Mouse (Mus musculus): Measurements from ENCODE around the gene Erich4. TPM values are rescaled to one million over a fixed set of nuclear protein-coding genes. Genes with fewer than 3 reads are reported as not detected.
"Not testable (repeated sequence)": the region's sequence is repeated elsewhere in the genome, so short reads cannot be mapped to it uniquely, and the experiment has no call there.

Erich4 gene
- total RNA-seq, 1 experiment from 2014 or later, result not detected

GRCm38 (mm10) chr7:25576793-25577437, 38.8 kb downstream of the Erich4 start:
- not testable (repeated sequence) for DNase-seq

DNA sequence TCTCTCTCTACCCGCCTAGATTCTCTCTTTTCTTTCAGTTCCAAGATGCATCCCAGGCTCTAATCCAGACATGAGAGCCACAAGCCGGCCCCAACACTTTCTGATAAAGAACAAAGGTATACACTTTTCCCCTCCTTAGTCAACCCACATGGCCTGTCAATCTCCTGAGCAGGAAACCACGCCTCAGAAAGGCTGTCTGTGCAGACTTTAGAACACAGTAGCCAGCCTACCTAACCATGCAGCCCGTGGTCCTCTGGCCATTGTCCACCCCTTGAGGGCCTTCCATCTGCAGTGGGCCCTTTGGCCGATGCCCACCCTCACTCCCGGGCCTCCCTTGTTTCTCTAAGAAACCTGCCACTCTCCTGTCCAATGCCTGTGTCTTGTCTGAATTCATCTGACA, 39.4 kb downstream of the Erich4 start:
- DNase-seq, result not testable (repeated sequence)

DNA sequence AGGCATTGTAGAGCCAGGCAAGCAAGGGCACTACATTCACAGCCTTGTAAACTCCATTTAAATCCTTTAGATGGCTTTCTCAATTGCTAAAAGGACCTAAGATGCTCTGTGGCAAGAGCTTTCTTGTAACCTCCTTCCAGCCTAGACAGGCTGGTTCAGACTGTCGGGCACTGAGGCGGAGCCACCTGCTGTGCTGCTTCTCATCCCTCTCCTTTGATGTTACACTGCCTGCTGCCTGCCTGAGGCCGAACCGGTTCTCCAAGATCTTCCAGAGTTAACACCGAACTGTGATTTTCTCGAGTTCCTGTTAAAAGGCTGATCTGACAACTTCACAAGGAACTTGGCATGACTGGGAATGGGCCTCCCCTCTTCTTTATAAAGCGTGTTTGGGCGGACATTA, 39.8 kb downstream of the Erich4 start:
- DNase-seq, result no peak

GRCm38 (mm10) chr7:25575105-25575504, 40.6 kb downstream of the Erich4 start:
- DNase-seq, result no peak

GRCm38 (mm10) chr7:25573806-25574205, 41.9 kb downstream of the Erich4 start:
- not testable (repeated sequence) for DNase-seq

- DNase-seq, result no peak
Observed at GRCm38 (mm10) chr7:25568721-25569120, 47.0 kb downstream of the Erich4 start.

Other genes with a start within 250 kb of the Erich4 start
- not detected in 2 replicates for gene Cnfn, start 246.2 kb downstream of the Erich4 start, total RNA-seq (2021)
- gene Lipe, start 217.2 kb downstream of the Erich4 start, total RNA-seq (2021), result 400 and 439 TPM in 2 replicates
- gene Cxcl17, start 203.0 kb downstream of the Erich4 start, total RNA-seq (2021), result 0.53 TPM in 1 of 2 replicates, not detected in the other
- 16.1 and 21.2 TPM in 2 replicates for gene Ceacam1, start 138.3 kb downstream of the Erich4 start, total RNA-seq (2021)
- 1.8 and 5.6 TPM in 2 replicates for gene Ceacam2, start 76.0 kb downstream of the Erich4 start, total RNA-seq (2021)
- gene Dmac2, start 3.5 kb upstream of the Erich4 start, total RNA-seq (2021), result 37.4 and 43.7 TPM in 2 replicates
- 3.6 and 6.2 TPM in 2 replicates for gene B3gnt8, start 10.8 kb upstream of the Erich4 start, total RNA-seq (2021)
- gene Bckdha, start 43.1 kb upstream of the Erich4 start, total RNA-seq (2021), result 255 and 258 TPM in 2 replicates
- 43.3 and 53.2 TPM in 2 replicates for gene Exosc5, start 43.3 kb upstream of the Erich4 start, total RNA-seq (2021)
- 0.78 and 0.86 TPM in 2 replicates for gene Tmem91, start 59.3 kb upstream of the Erich4 start, total RNA-seq (2021)
- 17.8 TPM in 2 replicates for gene B9d2, start 64.9 kb upstream of the Erich4 start, total RNA-seq (2021)
- gene Tgfb1, start 71.1 kb upstream of the Erich4 start, total RNA-seq (2021), result 52.7 and 68.0 TPM in 2 replicates
- gene Ccdc97, start 103.2 kb upstream of the Erich4 start, total RNA-seq (2021), result 43.8 and 45.0 TPM in 2 replicates
- gene Hnrnpul1, start 138.9 kb upstream of the Erich4 start, total RNA-seq (2021), result 119 and 130 TPM in 2 replicates
- gene Axl, start 172.8 kb upstream of the Erich4 start, total RNA-seq (2021), result 44.8 and 57.9 TPM in 2 replicates
- gene Cyp2s1, start 201.0 kb upstream of the Erich4 start, total RNA-seq (2021), result 2.9 and 3.3 TPM in 2 replicates

Data from adrenal gland, postnatal 14 days (tissue).